Mouse (Mus musculus) heart, adult 2 months (tissue): Measurements from ENCODE around the gene Esyt1. TPM values are rescaled to one million over a fixed set of nuclear protein-coding genes. Genes with fewer than 3 reads are reported as not detected.

Experiments
- DNase-seq, 2 experiments: peaks; one replicate each; pipeline ENCODE4 v3.0.0; 2021
- H3K27ac ChIP-seq: fragments of 200-600 bp; 2 replicates; pipeline ENCODE4 v1.8.1; 2022
- H3K27me3 ChIP-seq: fragments of 200-500 bp; 2 replicates; pipeline ENCODE4 v1.6.1; 2012; ENCODE audit warnings: mild to moderate bottlenecking, low read length, inconsistent platforms, mixed read lengths; ENCODE audit not compliant: control insufficient read depth, insufficient read depth
- H3K36me3 ChIP-seq: fragments of 200-500 bp; 2 replicates; pipeline ENCODE4 v1.6.1; 2012; ENCODE audit warnings: low read length, inconsistent platforms; ENCODE audit not compliant: control insufficient read depth, insufficient read depth
- H3K4me1 ChIP-seq: fragments of 200-500 bp; 2 replicates; pipeline ENCODE4 v1.6.1; 2011; ENCODE audit warnings: low read length; ENCODE audit not compliant: control insufficient read depth, insufficient read depth
- H3K4me3 ChIP-seq: fragments of 200-600 bp; 2 replicates; pipeline ENCODE4 v1.8.1; 2022
- H3K79me2 ChIP-seq: fragments of 200-500 bp; replicated peaks from 2 replicates; pipeline ENCODE4 v1.6.1; 2012; ENCODE audit warnings: mild to moderate bottlenecking, inconsistent platforms, low read length, moderate library complexity, mixed read lengths; ENCODE audit not compliant: control insufficient read depth, insufficient read depth
- H3K9ac ChIP-seq: fragments of 200-500 bp; 2 replicates; pipeline ENCODE4 v1.6.1; 2012; ENCODE audit warnings: low read depth, mild to moderate bottlenecking, control low read depth, inconsistent platforms, low read length, mixed read lengths
- CTCF ChIP-seq: fragments of 200-600 bp; IDR thresholded peaks from 2 replicates; pipeline ENCODE4 v1.8.1; 2022; ENCODE audit warnings: antibody characterized with exemption, mild to moderate bottlenecking, moderate library complexity
- EP300 ChIP-seq: fragments of 200-500 bp; IDR thresholded peaks from 2 replicates; pipeline ENCODE4 v1.6.1; 2011; ENCODE audit warnings: low read depth, low read length, control low read depth; ENCODE audit not compliant: insufficient read depth
- POLR2A ChIP-seq: fragments of 200-500 bp; IDR thresholded peaks from 2 replicates; pipeline ENCODE4 v1.6.1; 2011; ENCODE audit warnings: mild to moderate bottlenecking, low read depth, low read length, control low read depth; ENCODE audit not compliant: insufficient read depth
- WGBS: fragments of 180-500 bp; shearing (Covaris S2); methylation state at CpG from one replicate; pipeline ENCODE4 v1.1.7; 2018; 5-methylcytosine and 5-hydroxymethylcytosine counted together
- intact Hi-C: fragments of 180-260 bp; cut with DNase I; formaldehyde crosslinking; loops from one replicate; pipeline ENCODE4 v1.15.1; 2025
- polyA plus RNA-seq: library from polyadenylated mRNA; depleted of rRNA; stranded (reverse); fragments of >200 nt; gene quantifications from 2 replicates; pipeline ENCODE4 v1.2.3, GENCODE M21; 2012
- total RNA-seq, 2 experiments: library from RNA; stranded (reverse); gene quantifications; 2 replicates each; pipeline ENCODE4 v1.2.3; 2021

The Esyt1 gene
- total and polyA plus RNA-seq, 3 experiments: 16.4 to 24.7 (median 17.9) TPM

DNA sequence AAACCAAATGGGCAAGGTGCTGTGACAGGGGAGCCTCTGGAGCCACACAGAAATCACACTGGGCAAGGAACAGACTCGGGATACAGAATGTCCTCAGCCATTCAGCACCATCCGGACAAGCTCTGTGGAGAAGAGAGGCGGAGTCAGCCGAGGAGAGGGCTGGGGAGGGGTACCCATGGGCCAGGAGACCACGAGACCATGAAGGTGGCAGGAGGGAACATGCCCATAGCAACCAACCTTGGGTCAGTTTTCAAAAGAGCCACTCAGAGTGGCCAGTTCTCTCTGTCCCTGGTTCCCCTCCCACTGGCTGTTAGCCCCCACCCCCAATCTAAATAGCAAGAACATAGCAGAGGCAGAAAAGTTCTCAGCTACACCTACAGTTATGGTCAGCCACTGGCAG, 34.8 kb downstream of the Esyt1 start:
- intact Hi-C loops: loop anchor here (5.0 to 10.0 kb wide), 2 partner anchors 36 to 396 kb away; partner anchors contain the start of genes Baz2a and Esyt1
- no peaks in the 10 kb centered on the region for H3K27me3 ChIP-seq
- WGBS: 28% methylated on average over 5 of the region's 5 CpGs
- DNase-seq: no peak
- no peak for TF ChIP-seq POLR2A
- TF ChIP-seq CTCF: no peak
- no peak for TF ChIP-seq EP300
- H3K4me3 ChIP-seq: peak overlapping the region; percentile 99; the same call in 1 of the 2 replicates
- no peaks in the 10 kb centered on the region; the same call in 1 of the 2 replicates for H3K79me2 ChIP-seq
- peaks cover 11% of the 10 kb centered on the region for H3K36me3 ChIP-seq
- peak overlapping the region; percentile 100 for H3K27ac ChIP-seq
- H3K9ac ChIP-seq: no peak overlapping the region
- peaks cover 19% of the 10 kb centered on the region for H3K4me1 ChIP-seq

DNA sequence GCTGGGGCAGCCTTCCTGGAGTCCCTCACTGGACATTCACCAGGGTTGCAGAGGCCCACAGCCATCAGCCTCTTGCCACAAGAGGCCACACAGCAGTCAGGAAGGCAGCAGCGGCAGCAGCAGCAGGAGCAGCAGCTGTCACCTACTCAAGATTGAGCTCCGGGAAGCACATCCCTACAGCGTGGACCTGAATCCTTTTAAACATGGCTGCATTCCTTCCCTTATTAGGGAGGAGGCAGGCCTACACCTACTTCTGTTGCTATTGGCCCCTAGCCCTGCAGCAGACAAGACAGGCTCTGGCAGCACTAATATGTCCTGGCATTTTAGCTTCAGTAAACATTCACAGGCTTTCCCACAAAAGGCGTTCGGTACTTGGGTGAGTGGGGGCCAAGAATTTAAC, 35.4 kb downstream of the Esyt1 start:
- peak; percentile 39 to 55 for DNase-seq
- Histone ChIP-seq H3K9ac (peak overlapping the region; percentile 15; the same call in 1 of the 2 replicates), H3K4me3 (no peak overlapping the region), H3K27me3 (no peaks in the 10 kb centered on the region), H3K79me2 (no peaks in the 10 kb centered on the region; the same call in 1 of the 2 replicates), H3K27ac (peak overlapping the region; percentile 100), H3K36me3 (peaks cover 11% of the 10 kb centered on the region), H3K4me1 (peaks cover 19% of the 10 kb centered on the region)
- intact Hi-C loops: loop anchor here (5.0 to 10.0 kb wide), 2 partner anchors 37 to 395 kb away; partner anchors contain the start of genes Baz2a and Esyt1
- WGBS: 16% methylated on average over 5 of the region's 5 CpGs
- TF ChIP-seq CTCF: no peak
- TF ChIP-seq EP300: 0 out of 2 replicates have a peak, but pooled peaks have one; percentile 16
- peak; percentile 39; the same call in 1 of the 2 replicates for TF ChIP-seq POLR2A

DNA sequence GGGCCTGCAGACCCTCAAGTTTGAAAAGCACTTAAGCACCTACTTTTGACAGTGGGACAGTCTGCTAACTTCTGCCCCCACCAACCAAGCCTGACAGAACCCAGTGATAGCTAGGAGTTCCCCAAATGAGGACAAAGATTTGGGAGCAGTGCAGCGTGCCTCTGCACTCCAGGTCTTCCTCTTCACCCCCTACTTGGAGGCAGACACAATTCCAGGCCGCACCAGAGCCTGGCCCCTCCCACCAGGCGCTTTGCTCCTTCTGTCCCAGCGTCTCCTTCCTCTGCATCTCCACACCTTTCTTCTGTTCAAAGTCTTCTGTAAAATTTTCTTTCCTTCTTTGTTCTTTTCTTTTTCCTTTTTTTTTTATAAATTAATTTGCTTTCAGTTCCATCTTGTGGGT, 35.9 kb downstream of the Esyt1 start:
- Histone ChIP-seq H3K4me1 (peaks cover 15% of the 10 kb centered on the region), H3K79me2 (no peaks in the 10 kb centered on the region; the same call in 1 of the 2 replicates), H3K4me3 (no peak overlapping the region), H3K9ac (no peak overlapping the region), H3K36me3 (peaks cover 11% of the 10 kb centered on the region), H3K27me3 (no peaks in the 10 kb centered on the region), H3K27ac (peak overlapping the region; percentile 100)
- WGBS: 30% methylated on average over 4 of the region's 4 CpGs
- no peak for DNase-seq
- TF ChIP-seq CTCF: no peak
- TF ChIP-seq EP300: no peak
- no peak for TF ChIP-seq POLR2A
- intact Hi-C loops: loop anchor here (5.0 to 10.0 kb wide), 2 partner anchors 38 to 395 kb away; partner anchors contain the start of genes Baz2a and Esyt1

GRCm38 (mm10) chr10:128489380-128489779, 36.3 kb downstream of the Esyt1 start:
- WGBS: 50% methylated on average over 5 of the region's 5 CpGs

GRCm38 (mm10) chr10:128488776-128489175, 36.9 kb downstream of the Esyt1 start:
- DNase-seq: no peak
- no peaks in the 10 kb centered on the region for H3K27me3 ChIP-seq
- H3K4me3 ChIP-seq: no peak overlapping the region
- WGBS: 74% methylated on average over 4 of the region's 4 CpGs
- intact Hi-C loops: no loop called here
- no peak for TF ChIP-seq CTCF
- no peaks in the 10 kb centered on the region; the same call in 1 of the 2 replicates for H3K79me2 ChIP-seq
- H3K36me3 ChIP-seq: peaks cover 11% of the 10 kb centered on the region
- H3K4me1 ChIP-seq: peaks cover 12% of the 10 kb centered on the region
- H3K27ac ChIP-seq: no peak overlapping the region; the same call in 1 of the 2 replicates
- no peak overlapping the region for H3K9ac ChIP-seq

More at GRCm38 (mm10) chr10:128489380-128489779, 36.3 kb downstream of the Esyt1 start:
- no peaks in the 10 kb centered on the region for H3K27me3 ChIP-seq
- no peak overlapping the region for H3K9ac ChIP-seq
- H3K79me2 ChIP-seq: no peaks in the 10 kb centered on the region; the same call in 1 of the 2 replicates
- H3K4me1 ChIP-seq: peaks cover 12% of the 10 kb centered on the region
- H3K36me3 ChIP-seq: peaks cover 11% of the 10 kb centered on the region
- intact Hi-C loops: no loop called here
- H3K4me3 ChIP-seq: no peak overlapping the region
- DNase-seq: no peak
- no peak for TF ChIP-seq CTCF
- no peak for TF ChIP-seq POLR2A
- TF ChIP-seq EP300: no peak
- H3K27ac ChIP-seq: peak overlapping the region; percentile 100
